In genomic region chr13:98926213-98926957, GRCm38 (mm10) we compare ENCODE assay signal across 8 mouse cellular contexts. TPM values are rescaled to one million over a fixed set of nuclear protein-coding genes. Genes with fewer than 3 reads are reported as not detected.
DNase-seq lines count a peak whose midpoint lies in the region; ATAC-seq lines count a peak whose summit lies in the region.

Gene Tnpo1 (minus strand): TSS chr13:98926384.

- DNase-seq in ZHBTc4 (ENCODE audit: low read depth, low spot score) = peak; percentile 95
- peak; percentile 80 to 88 for DNase-seq in gastrocnemius, adult 8-10 months (ENCODE audit: low spot score in 2 of 2)
- DNase-seq in induced T-regulatory cell, adult 2 months (ENCODE audit: low read depth) = peak; percentile 90
- DNase-seq in left cerebral cortex, adult 9 months (ENCODE audit: low spot score in 2 of 2) = peak; percentile 61 to 92
- peak; percentile 93 for DNase-seq in right cerebral cortex, postnatal 14 days
- DNase-seq in urinary bladder, postnatal 36 days (ENCODE audit: low spot score in 2 of 2) = peak; percentile 92

- ATAC-seq in common myeloid progenitor, adult 5-6 weeks (replicated peaks; ENCODE audit: low read depth, poor library complexity, severe bottlenecking) = peak; percentile 77
- ATAC-seq in megakaryocyte progenitor cell, adult 5-6 weeks (replicated peaks; ENCODE audit: poor library complexity) = peak; percentile 74

RNA-seq across cellular contexts. Expression of gene Tnpo1, which starts in this region (rescaled TPM):
- total RNA-seq in common myeloid progenitor, adult 5-6 weeks (2017) = 133 and 147 TPM in 2 replicates
- 10 to 100 TPM; 30.7 to 34.4 (median 31.1) TPM for total RNA-seq in gastrocnemius, adult 8-10 months (2022)
- 119 and 129 TPM in 2 replicates for total RNA-seq in megakaryocyte progenitor cell, adult 5-6 weeks (2015)
- total RNA-seq in megakaryocyte progenitor cell, adult 5-6 weeks (2017) = 108 and 129 TPM in 2 replicates

Comparison
In these comparisons a context has a peak if more than half of its experiments do, and no peak if none do; other contexts are left out.
1. Peak in every context shown above with its lines: DNase-seq and ATAC-seq.